Mouse (Mus musculus): Measurements from ENCODE around the gene Plekhh3. TPM values are rescaled to one million over a fixed set of nuclear protein-coding genes. Genes with fewer than 3 reads are reported as not detected.
"Not testable (repeated sequence)": the region's sequence is repeated elsewhere in the genome, so short reads cannot be mapped to it uniquely, and the experiment has no call there.

Plekhh3 gene
- total RNA-seq, 2 experiments from 2014 or later: 1.1 TPM; not detected in 1

- not testable (repeated sequence) for ATAC-seq (replicated peaks; ENCODE audit: low FRiP score, poor library complexity, severe bottlenecking)
Observed at GRCm38 (mm10) chr11:101160151-101160550, 11.0 kb downstream of the Plekhh3 start.

- no peak for ATAC-seq (replicated peaks; ENCODE audit: low FRiP score, poor library complexity, severe bottlenecking)
Observed at GRCm38 (mm10) chr11:101155728-101156371, 15.3 kb downstream of the Plekhh3 start, which contains the start of gene Tubg2. Gene Tubg2, plus strand, starts transcription at chr11:101155907.

- no peak for ATAC-seq (replicated peaks; ENCODE audit: low FRiP score, poor library complexity, severe bottlenecking)
Observed at GRCm38 (mm10) chr11:101155151-101155550, 16.0 kb downstream of the Plekhh3 start.

GRCm38 (mm10) chr11:101154648-101155047 is 16.5 kb downstream of the Plekhh3 start:
- no peak for ATAC-seq (replicated peaks; ENCODE audit: low FRiP score, poor library complexity, severe bottlenecking)

GRCm38 (mm10) chr11:101152825-101153224 is 18.3 kb downstream of the Plekhh3 start:
- ATAC-seq (replicated peaks; ENCODE audit: low FRiP score, poor library complexity, severe bottlenecking): no peak

GRCm38 (mm10) chr11:101151063-101151462 is 20.1 kb downstream of the Plekhh3 start:
- ATAC-seq (replicated peaks; ENCODE audit: low FRiP score, poor library complexity, severe bottlenecking): no peak

GRCm38 (mm10) chr11:101149178-101150105 is 21.7 kb downstream of the Plekhh3 start:
- no peak for ATAC-seq (replicated peaks; ENCODE audit: low FRiP score, poor library complexity, severe bottlenecking)

GRCm38 (mm10) chr11:101148751-101149150 is 22.4 kb downstream of the Plekhh3 start:
- no peak for ATAC-seq (replicated peaks; ENCODE audit: low FRiP score, poor library complexity, severe bottlenecking)

- no peak for ATAC-seq (replicated peaks; ENCODE audit: low FRiP score, poor library complexity, severe bottlenecking)
Observed at GRCm38 (mm10) chr11:101146377-101146776, 24.8 kb downstream of the Plekhh3 start.

- ATAC-seq (replicated peaks; ENCODE audit: low FRiP score, poor library complexity, severe bottlenecking): no peak
Observed at GRCm38 (mm10) chr11:101143338-101144225, 27.6 kb downstream of the Plekhh3 start.

- no peak for ATAC-seq (replicated peaks; ENCODE audit: low FRiP score, poor library complexity, severe bottlenecking)
Observed at GRCm38 (mm10) chr11:101142215-101142967, 28.8 kb downstream of the Plekhh3 start.

- no peak for ATAC-seq (replicated peaks; ENCODE audit: low FRiP score, poor library complexity, severe bottlenecking)
Observed at GRCm38 (mm10) chr11:101141088-101141487, 30.1 kb downstream of the Plekhh3 start.

- ATAC-seq (replicated peaks; ENCODE audit: low FRiP score, poor library complexity, severe bottlenecking): no peak
Observed at GRCm38 (mm10) chr11:101140164-101140819, 30.9 kb downstream of the Plekhh3 start.

- no peak for ATAC-seq (replicated peaks; ENCODE audit: low FRiP score, poor library complexity, severe bottlenecking)
Observed at GRCm38 (mm10) chr11:101138536-101139181, 32.5 kb downstream of the Plekhh3 start.

- no peak for ATAC-seq (replicated peaks; ENCODE audit: low FRiP score, poor library complexity, severe bottlenecking)
Observed at GRCm38 (mm10) chr11:101137000-101137399, 34.2 kb downstream of the Plekhh3 start.

- no peak for ATAC-seq (replicated peaks; ENCODE audit: low FRiP score, poor library complexity, severe bottlenecking)
Observed at GRCm38 (mm10) chr11:101134217-101134865, 36.8 kb downstream of the Plekhh3 start.

- ATAC-seq (replicated peaks; ENCODE audit: low FRiP score, poor library complexity, severe bottlenecking): no peak
Observed at GRCm38 (mm10) chr11:101133037-101133436, 38.1 kb downstream of the Plekhh3 start.

- ATAC-seq (replicated peaks; ENCODE audit: low FRiP score, poor library complexity, severe bottlenecking): peak; percentile 68
Observed at GRCm38 (mm10) chr11:101131701-101132100, 39.5 kb downstream of the Plekhh3 start.

All from erythroblast, adult 5-6 weeks (primary cell).